Mouse (Mus musculus) neural tube, embryonic 15.5 days (tissue): ENCODE results near the gene Unc5cl. TPM values are rescaled to one million over a fixed set of nuclear protein-coding genes. Genes with fewer than 3 reads are reported as not detected.

Experiments used
- ATAC-seq: fragments of 200-750 bp; cut with Nextera tagmentation; 2 replicates; pipeline ENCODE4 v1.8.0; 2017; ENCODE audit warnings: mild to moderate bottlenecking, moderate TSS enrichment, moderate library complexity; ENCODE audit not compliant: low FRiP score
- H3K27ac ChIP-seq: fragments of 300-500 bp; sonication (generic); replicated peaks from 2 replicates; pipeline ENCODE4 v1.5.1; 2015; ENCODE audit warnings: mild to moderate bottlenecking, inconsistent platforms
- H3K27me3 ChIP-seq: fragments of 300-500 bp; sonication (generic); replicated peaks from 2 replicates; pipeline ENCODE4 v1.6.1; 2015; ENCODE audit warnings: inconsistent platforms
- H3K36me3 ChIP-seq: fragments of 300-500 bp; sonication (generic); 2 replicates; pipeline ENCODE4 v1.6.1; 2015; ENCODE audit warnings: inconsistent platforms
- H3K4me1 ChIP-seq: fragments of 300-500 bp; sonication (generic); 2 replicates; pipeline ENCODE4 v1.6.1; 2015; ENCODE audit warnings: inconsistent platforms
- H3K4me2 ChIP-seq: fragments of 300-500 bp; sonication (generic); 2 replicates; pipeline ENCODE4 v1.6.1; 2015; ENCODE audit warnings: inconsistent platforms, mild to moderate bottlenecking, moderate library complexity
- H3K4me3 ChIP-seq: fragments of 300-500 bp; sonication (generic); replicated peaks from 2 replicates; pipeline ENCODE4 v1.5.1; 2015; ENCODE audit warnings: mild to moderate bottlenecking, inconsistent platforms
- H3K9ac ChIP-seq: fragments of 300-500 bp; sonication (generic); replicated peaks from 2 replicates; pipeline ENCODE4 v1.6.1; 2015; ENCODE audit warnings: mild to moderate bottlenecking, inconsistent platforms
- H3K9me3 ChIP-seq: fragments of 300-500 bp; sonication (generic); replicated peaks from 2 replicates; pipeline ENCODE4 v1.6.1; 2016; ENCODE audit warnings: inconsistent platforms
- WGBS: fragments of 180-500 bp; shearing (Covaris S2); methylation state at CpG from one replicate; pipeline ENCODE4 v1.1.7; 2015; ENCODE audit warnings: mixed read lengths; 5-methylcytosine and 5-hydroxymethylcytosine counted together
- polyA plus RNA-seq: library from polyadenylated mRNA; unstranded; fragments of >200 nt; fragmentation: Nextera tagmentation; extraction: Ambion mirVana; gene quantifications from 2 replicates; pipeline ENCODE4 v1.2.1, GENCODE M21; 2015

Gene Unc5cl
- polyA plus RNA-seq, result 0.18 and 4.4 TPM in 2 replicates

DNA sequence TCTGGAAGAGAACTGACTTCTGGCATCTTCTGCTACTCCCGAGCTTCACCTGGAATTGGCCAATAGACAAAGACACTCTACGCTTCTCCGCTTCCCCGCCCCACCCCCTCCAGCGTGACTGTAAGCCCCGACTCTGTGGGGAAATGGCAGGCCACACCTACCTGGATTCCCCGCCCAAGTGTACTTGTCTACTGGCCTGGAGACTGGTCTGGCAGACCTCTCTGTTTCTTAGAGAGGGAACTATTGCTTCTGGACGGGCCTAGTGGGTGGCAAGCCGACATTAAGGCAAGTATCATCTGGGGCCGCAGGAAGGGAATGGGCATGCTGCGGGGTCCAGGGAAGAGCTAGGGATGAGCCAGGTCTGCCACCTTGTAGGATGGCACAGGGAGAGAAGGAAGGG is at the start of gene Unc5cl:
Unc5cl (plus strand) TSS at position 214 of the 400 bp plus-strand sequence.
- 66% methylated on average over 11 of the region's 11 CpGs for WGBS
- ATAC-seq, result no peak

DNA sequence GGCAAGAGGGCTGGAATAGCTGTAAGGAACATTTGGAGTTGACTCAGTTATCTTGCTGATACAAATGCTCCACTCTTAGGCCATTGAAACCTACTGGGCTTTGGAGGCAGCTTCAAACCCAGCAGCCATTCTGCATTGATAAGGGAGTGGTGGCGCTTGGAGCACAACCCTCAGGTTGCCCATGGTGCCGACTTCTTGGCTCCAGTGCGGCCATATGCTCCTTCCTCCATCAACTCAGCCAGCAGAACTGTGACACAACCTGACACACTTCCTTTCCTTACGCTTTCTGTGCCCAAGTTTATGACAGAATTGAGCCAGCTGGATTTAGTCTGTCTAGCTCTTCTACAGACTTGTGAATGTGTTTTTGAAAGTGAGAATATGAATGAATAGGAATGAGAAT is 47.5 kb upstream of the Unc5cl start:
- H3K4me1 ChIP-seq, result peaks cover 31% of the 10 kb centered on the region
- 86% methylated on average over 4 of the region's 4 CpGs for WGBS
- H3K27ac ChIP-seq, result no peak overlapping the region
- ATAC-seq, result no peak
- no peaks in the 10 kb centered on the region for H3K36me3 ChIP-seq
- H3K4me2 ChIP-seq, result peak overlapping the region; percentile 85; the same call in 1 of the 2 replicates
- no peaks in the 10 kb centered on the region for H3K9me3 ChIP-seq
- no peaks in the 10 kb centered on the region for H3K27me3 ChIP-seq
- H3K4me3 ChIP-seq, result no peak overlapping the region
- peak overlapping the region; percentile 32 for H3K9ac ChIP-seq

More for the DNA sequence above, at the start of gene Unc5cl:
- Histone ChIP-seq H3K9me3 (no peaks in the 10 kb centered on the region), H3K9ac (no peak within 1 kb of the TSS), H3K27ac (no peak within 1 kb of the TSS), H3K4me2 (no peak within 1 kb of the TSS), H3K36me3 (no peaks in the 10 kb centered on the region), H3K4me3 (no peak within 1 kb of the TSS), H3K4me1 (no peaks in the 10 kb centered on the region), H3K27me3 (no peaks in the 10 kb centered on the region)

DNA sequence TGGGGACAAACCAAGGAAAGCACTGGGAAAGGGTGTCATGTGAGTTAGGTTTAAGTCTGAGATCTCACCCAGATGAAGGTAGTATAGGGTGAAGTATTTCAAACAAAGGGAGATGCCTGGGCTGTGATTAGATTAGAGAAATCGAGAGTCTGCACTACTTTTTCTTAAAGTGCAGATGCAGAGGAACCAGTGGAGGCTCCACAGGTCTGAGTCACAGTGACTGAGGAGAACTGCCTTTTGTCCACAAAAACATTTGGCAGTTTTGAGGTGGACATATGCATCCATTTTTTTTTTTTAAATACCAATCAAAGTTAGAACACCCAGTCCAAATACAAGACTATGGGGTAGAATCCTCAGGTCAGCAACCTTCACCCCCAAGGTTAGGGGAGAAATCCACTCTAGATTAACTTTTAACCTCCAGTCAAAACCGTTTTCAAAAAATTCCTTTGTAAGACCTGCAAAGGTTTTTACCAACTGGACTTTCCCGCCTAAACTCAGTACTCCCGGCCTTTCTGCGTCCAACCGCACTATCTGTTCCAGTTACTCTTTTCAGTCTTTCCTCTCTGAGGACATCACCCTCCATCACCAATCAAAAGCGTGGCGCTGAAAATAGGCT is 46.7 kb upstream of the Unc5cl start:
- H3K27ac ChIP-seq, result peak overlapping the region; percentile 99
- H3K4me2 ChIP-seq, result peak overlapping the region; percentile 85
- peaks cover 32% of the 10 kb centered on the region for H3K4me1 ChIP-seq
- WGBS, result 13% methylated on average over 8 of the region's 8 CpGs
- H3K9me3 ChIP-seq, result no peaks in the 10 kb centered on the region
- no peaks in the 10 kb centered on the region for H3K36me3 ChIP-seq
- ATAC-seq, result no peak
- peak overlapping the region; percentile 99 for H3K9ac ChIP-seq
- H3K27me3 ChIP-seq, result no peaks in the 10 kb centered on the region
- H3K4me3 ChIP-seq, result peak overlapping the region; percentile 90

DNA sequence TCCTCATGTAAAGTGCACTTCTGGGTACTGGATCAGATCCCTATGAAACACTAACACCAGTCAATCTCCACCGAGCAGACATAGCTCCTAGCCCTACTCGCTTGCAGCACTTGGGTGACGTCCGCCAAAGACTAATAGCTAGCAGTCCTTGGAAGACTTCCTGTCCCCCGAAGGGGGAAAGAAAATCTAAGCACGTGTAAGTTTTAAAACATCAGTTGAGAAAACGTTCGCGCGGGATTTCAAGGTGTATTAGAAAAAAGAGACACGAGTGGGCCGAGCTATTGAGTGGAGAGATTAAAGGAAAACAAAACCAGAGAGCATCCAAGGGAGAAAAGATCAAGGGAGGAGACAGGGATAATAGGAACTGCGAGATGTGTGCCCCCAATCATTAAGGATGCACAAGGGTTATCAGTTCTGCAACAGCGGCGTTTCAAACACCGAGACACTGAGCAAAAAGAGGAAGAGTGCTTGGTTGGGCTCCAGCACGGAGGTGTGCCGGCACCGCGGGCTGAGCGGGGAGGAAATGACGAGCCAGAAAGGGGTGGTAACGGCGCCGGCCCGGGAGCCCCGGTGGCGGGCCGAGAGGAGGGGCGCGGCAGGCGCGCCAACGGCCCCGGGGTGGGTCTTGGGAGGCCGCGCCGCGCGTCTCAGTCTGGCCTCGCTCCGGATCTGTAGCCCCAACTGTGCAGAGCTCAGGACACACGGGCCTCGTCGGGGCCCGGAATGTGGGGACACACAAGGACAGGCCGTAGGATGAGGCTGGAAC is 46.0 kb upstream of the Unc5cl start:
- Histone ChIP-seq H3K9ac (peak overlapping the region; percentile 99), H3K9me3 (no peaks in the 10 kb centered on the region), H3K4me2 (peak overlapping the region; percentile 85), H3K4me3 (peak overlapping the region; percentile 90), H3K27ac (peak overlapping the region; percentile 99), H3K27me3 (no peaks in the 10 kb centered on the region), H3K4me1 (peaks cover 32% of the 10 kb centered on the region), H3K36me3 (no peaks in the 10 kb centered on the region)
- WGBS, result under 1% methylated on average over 46 of the region's 47 CpGs
- peak; percentile 37 for ATAC-seq

DNA sequence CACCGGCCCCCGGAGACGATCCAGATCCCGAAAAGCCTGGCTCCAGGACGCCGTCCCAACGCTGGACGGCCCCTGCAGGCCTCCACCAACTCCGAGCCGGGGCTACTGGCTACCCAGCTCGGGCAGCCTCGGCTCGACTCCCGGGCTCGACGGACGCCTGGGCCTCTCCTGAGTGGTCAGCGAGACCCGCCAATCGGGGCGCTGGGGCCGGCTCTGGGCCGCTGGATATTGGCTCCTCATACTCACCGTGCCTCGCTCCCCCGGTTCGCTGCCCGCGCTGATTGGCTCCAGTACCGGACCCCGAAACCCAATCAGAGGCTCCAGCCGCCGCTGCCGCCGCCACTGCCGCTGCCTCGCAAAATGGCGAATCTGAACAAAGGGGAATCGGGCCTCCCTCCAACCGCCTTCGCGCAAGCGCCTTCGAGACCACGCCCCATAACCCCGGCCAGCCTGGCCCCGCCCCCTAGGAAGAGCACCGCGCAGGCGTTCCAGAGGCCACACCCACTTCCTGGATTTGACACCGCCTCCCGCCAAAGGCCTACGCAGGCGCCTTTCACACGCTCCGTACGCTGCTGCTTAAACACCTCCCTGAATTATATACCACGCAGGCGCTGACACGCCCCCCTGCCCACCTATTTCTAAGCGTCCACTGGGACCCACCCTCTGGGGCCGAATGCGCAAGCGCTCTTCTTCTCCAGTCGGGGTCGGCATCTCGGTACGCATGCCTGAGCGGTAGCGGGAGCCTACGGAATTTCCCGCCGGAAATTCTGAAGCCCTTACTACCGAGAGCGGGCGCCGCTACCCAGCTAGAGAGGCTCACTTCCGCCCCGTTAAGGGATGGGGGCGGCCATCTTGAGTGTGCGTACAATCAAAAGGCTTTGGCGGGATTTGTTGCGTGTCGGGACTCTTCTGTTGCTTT is 45.1 kb upstream of the Unc5cl start, which contains the start of the genes Nfya and Oard1:
Nfya (minus strand) TSS at position 527 of the 919 bp plus-strand sequence.
Oard1 (plus strand) TSS at position 635 of the 919 bp plus-strand sequence.
- ATAC-seq, result peak; percentile 96
- no peaks in the 10 kb centered on the region for H3K9me3 ChIP-seq
- peaks cover 32% of the 10 kb centered on the region for H3K4me1 ChIP-seq
- H3K4me3 ChIP-seq, result peak within 1 kb of the TSS; percentile 90
- H3K27ac ChIP-seq, result peak within 1 kb of the TSS; percentile 99
- peaks cover 5% of the 10 kb centered on the region; the same call in 1 of the 2 replicates for H3K36me3 ChIP-seq
- peak within 1 kb of the TSS; percentile 85 for H3K4me2 ChIP-seq
- peak within 1 kb of the TSS; percentile 99 for H3K9ac ChIP-seq
- under 1% methylated on average over 83 of the region's 84 CpGs for WGBS
- no peaks in the 10 kb centered on the region for H3K27me3 ChIP-seq

DNA sequence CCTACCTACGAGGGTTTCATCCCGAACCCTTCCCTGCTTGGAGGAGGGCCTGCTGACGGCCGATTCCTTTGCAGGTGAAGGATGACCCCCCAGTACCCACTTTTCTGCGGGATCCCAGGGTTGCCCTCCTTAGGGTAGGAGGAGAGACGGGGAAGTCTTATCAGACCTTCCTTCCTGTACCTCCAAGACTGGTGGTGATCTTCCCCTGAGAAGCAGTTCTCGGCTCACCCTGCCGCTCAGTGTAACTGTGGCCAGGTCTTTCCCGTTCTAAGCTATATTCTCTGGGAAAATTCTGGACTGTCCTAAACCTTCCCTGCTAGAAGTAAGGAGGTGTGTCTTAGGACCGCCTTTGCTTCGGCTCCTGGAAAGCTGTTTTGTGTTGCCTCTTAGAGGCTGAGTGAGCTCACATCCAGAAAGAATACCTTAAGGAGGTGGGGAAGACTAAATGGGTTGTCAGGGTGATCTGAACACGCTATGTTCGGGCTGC is 44.4 kb upstream of the Unc5cl start:
- WGBS, result 0% methylated on average over 13 of the region's 13 CpGs
- H3K27ac ChIP-seq, result peak overlapping the region; percentile 99
- ATAC-seq, result peak; percentile 16

DNA sequence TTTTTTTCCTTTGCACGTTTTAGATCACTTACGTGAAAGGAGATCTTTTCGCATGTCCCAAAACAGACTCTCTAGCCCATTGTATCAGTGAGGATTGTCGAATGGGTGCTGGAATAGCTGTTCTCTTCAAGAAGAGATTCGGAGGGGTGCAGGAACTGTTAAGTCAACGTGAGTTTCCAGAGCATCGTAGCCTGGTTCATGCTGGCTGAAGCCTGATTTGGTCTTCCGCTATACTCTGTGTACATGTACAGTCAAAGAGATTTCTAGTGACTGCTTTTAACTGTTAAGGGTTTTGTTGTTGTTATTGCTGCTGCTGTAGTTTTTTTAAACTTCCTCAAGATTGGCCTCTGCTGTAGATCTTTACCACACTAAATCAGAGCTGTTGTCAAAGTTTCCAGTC is 43.5 kb upstream of the Unc5cl start:
- no peak for ATAC-seq
- 45% methylated on average over 8 of the region's 8 CpGs for WGBS
- Histone ChIP-seq H3K36me3 (peaks cover 10% of the 10 kb centered on the region; the same call in 1 of the 2 replicates), H3K9me3 (no peaks in the 10 kb centered on the region), H3K4me3 (peak overlapping the region; percentile 90), H3K4me1 (peaks cover 32% of the 10 kb centered on the region), H3K27me3 (no peaks in the 10 kb centered on the region), H3K4me2 (peak overlapping the region; percentile 85), H3K27ac (peak overlapping the region; percentile 99), H3K9ac (peak overlapping the region; percentile 20; the same call in 1 of the 2 replicates)

More for the DNA sequence above, 44.4 kb upstream of the Unc5cl start:
- Histone ChIP-seq H3K9ac (peak overlapping the region; percentile 66), H3K27me3 (no peaks in the 10 kb centered on the region), H3K4me3 (peak overlapping the region; percentile 90), H3K36me3 (peaks cover 7% of the 10 kb centered on the region; the same call in 1 of the 2 replicates), H3K9me3 (no peaks in the 10 kb centered on the region), H3K4me1 (peaks cover 32% of the 10 kb centered on the region), H3K4me2 (peak overlapping the region; percentile 85)

DNA sequence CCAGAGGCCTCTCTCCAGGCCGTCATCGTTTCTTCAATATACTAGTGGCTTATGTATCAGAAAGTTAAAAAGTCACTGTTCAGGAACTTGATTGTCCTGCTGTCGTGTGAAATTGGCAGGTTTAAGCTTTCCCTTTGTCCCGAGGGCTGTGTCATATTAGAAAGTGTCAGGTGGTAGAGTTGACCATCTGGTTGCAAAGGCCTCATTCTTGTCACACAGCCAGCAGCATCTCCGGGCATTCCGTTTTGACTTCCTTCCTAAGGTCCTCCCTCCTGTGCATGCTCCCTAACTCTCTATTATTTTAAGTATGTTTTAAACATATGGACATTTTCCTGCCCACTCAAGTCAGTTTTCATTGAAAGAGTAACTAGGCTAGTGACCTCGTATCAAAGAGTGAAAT is 38.7 kb upstream of the Unc5cl start:
- Histone ChIP-seq H3K4me2 (no peak overlapping the region), H3K4me1 (peaks cover 12% of the 10 kb centered on the region), H3K9me3 (no peaks in the 10 kb centered on the region), H3K9ac (no peak overlapping the region), H3K27me3 (no peaks in the 10 kb centered on the region), H3K27ac (no peak overlapping the region), H3K4me3 (no peak overlapping the region), H3K36me3 (peaks cover 10% of the 10 kb centered on the region; the same call in 1 of the 2 replicates)
- WGBS, result 84% methylated on average over 7 of the region's 7 CpGs
- no peak for ATAC-seq

DNA sequence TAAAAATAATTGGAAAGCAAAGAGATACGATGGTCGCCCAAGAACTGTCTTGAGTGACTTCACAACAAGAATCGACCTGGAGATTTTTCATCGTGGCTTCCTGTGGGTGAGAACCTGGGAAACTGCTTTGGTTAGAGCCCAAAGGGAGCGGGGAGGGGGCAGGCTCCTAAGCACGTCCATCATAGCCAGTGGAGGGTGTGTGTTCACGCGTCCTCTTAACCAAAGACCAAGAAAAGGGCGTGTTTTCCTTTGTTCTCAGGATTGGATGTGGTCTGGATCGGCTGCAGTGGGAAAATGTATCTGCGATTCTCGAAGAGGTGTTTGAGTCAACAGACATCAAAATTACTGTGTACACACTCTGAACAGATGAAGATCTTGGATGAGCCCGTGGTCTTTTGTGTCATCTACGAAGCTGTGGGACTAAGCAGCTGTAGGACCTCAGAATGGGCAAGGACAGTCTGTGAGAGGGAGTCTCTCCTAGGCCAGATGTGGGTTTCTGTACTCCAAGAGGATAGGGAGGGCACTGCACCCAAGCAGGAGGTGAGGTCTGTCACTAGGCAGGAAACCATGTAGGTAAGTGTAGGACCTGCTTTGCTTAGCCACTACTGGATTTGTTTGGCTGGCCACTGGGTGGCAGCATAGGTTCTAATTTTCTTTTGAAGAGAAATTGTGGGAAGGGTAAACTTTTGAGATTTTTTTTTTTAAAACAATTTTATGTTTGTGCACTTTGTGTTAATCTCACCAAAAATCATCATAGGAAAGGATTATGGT is 38.1 kb upstream of the Unc5cl start:
- no peak overlapping the region for H3K9ac ChIP-seq
- H3K4me3 ChIP-seq, result no peak overlapping the region
- H3K4me1 ChIP-seq, result peaks cover 6% of the 10 kb centered on the region
- no peak overlapping the region for H3K27ac ChIP-seq
- H3K9me3 ChIP-seq, result no peaks in the 10 kb centered on the region
- H3K27me3 ChIP-seq, result no peaks in the 10 kb centered on the region
- H3K4me2 ChIP-seq, result no peak overlapping the region
- H3K36me3 ChIP-seq, result peaks cover 10% of the 10 kb centered on the region; the same call in 1 of the 2 replicates
- 89% methylated on average over 14 of the region's 14 CpGs for WGBS
- peak; percentile 79 for ATAC-seq

DNA sequence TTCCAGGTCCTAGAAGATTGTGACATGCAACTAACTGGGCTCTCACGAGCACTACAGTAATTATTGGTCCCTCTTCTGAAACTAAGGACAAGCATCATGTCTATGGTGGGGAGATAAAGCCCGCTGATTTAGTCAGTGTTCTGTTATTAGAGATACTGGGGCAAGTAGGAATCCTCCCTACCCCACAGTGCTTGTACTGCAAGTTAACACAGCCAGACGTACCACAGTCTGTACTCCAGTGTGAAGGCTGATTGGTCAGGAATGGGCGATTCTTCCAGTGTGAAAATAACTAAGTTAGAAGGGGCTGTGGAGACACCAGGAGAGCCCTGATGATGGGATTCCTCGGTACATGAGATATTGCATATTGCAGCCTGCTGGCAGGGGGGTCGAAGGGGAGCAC is 37.2 kb upstream of the Unc5cl start:
- H3K4me3 ChIP-seq, result no peak overlapping the region
- 97% methylated on average over 6 of the region's 6 CpGs for WGBS
- peaks cover 10% of the 10 kb centered on the region; the same call in 1 of the 2 replicates for H3K36me3 ChIP-seq
- H3K9me3 ChIP-seq, result no peaks in the 10 kb centered on the region
- no peak for ATAC-seq
- H3K4me2 ChIP-seq, result no peak overlapping the region
- H3K27me3 ChIP-seq, result no peaks in the 10 kb centered on the region
- no peak overlapping the region for H3K9ac ChIP-seq
- H3K4me1 ChIP-seq, result no peaks in the 10 kb centered on the region
- no peak overlapping the region for H3K27ac ChIP-seq
